In the genomic region with DNA sequence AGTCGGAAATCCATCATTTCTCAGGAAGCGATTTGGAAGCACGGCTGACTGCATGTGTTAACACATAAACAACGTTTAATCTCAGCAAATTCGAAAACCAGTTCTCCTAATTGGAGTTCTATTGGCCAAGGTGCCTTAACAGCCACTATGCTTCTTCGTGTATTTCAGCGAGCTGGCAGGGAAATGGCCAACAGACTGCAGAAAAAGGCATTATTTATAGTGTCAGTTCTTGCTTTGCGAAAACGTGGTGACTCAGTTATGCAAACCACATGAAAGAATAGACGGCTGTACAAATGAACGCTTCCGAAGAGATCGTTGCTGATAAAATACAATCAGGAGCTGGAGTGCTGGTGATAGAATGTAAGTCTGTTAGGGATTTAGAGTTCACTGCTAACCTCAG, we compare ENCODE assay signal across 20 mouse cellular contexts. TPM values are rescaled to one million over a fixed set of nuclear protein-coding genes. Genes with fewer than 3 reads are reported as not detected.
DNase-seq lines count a peak whose midpoint lies in the region; ATAC-seq and TF ChIP-seq lines count a peak whose summit lies in the region.
"Had no signal": no experiment of that assay in that cellular context is flagged by ENCODE, and none has a peak within 500 bp of the region (broad histone marks: within the 10 kb centered on the region; RNA-seq: fewer than 3 reads in every experiment).

No protein-coding gene starts in this region.

- H3K27ac ChIP-seq in midbrain, embryonic 11.5 days (ENCODE audit: low read depth, low read length) = no peak overlapping the region
- H3K27ac ChIP-seq in midbrain, embryonic 16.5 days (ENCODE audit: low read length) = no peak overlapping the region
- H3K27ac ChIP-seq: neural tube, embryonic 12.5 days had no signal

- H3K4me2 ChIP-seq in midbrain, embryonic 11.5 days = no peak overlapping the region
- H3K4me2 ChIP-seq in midbrain, embryonic 16.5 days (ENCODE audit: low read length) = no peak overlapping the region
- peak overlapping the region; percentile 49 for H3K4me2 ChIP-seq in myocyte (ENCODE audit: low read depth)
- H3K4me2 ChIP-seq: heart, embryonic 11.5 days; liver, embryonic 11.5 days; lung, embryonic 14.5 days; neural tube, embryonic 12.5 days had no signal

- H3K79me2 ChIP-seq in myocyte (ENCODE audit: control insufficient read depth, insufficient read depth) = no peaks in the 10 kb centered on the region

- TF ChIP-seq POLR2A in myocyte (IDR thresholded peaks at IDR 0.05; ENCODE audit: insufficient read length, low read depth) = no peak

- DNase-seq in frontal cortex, postnatal 14 days (ENCODE audit: low spot score in 2 of 2) = no peak
- peak; percentile 51 for DNase-seq in midbrain, embryonic 11.5 days (ENCODE audit: low spot score, missing footprints)
- DNase-seq in embryo, embryonic 11 days = no peak
- no peak for DNase-seq in gastrocnemius, postnatal 14 days
- DNase-seq: adrenal gland, adult 8-10 months; cerebellum, adult 11 months; cerebellum, postnatal 10 days; heart, postnatal 10 days; kidney, adult 8-10 months; kidney, postnatal 14 days; lung, embryonic 14.5 days; lung, postnatal 4 days; thymus, adult 2 months had no signal

- ATAC-seq in frontal cortex, adult (ENCODE audit: low TSS enrichment) = peak; percentile 48
- no peak for ATAC-seq in midbrain, embryonic 11.5 days (ENCODE audit: low FRiP score)
- no peak for ATAC-seq in midbrain, embryonic 16.5 days
- ATAC-seq: inflammation-experienced regulatory T-cells, adult 6 months had no signal

- WGBS in midbrain, embryonic 11.5 days = 87% methylated on average over 13 of the region's 13 CpGs
- 80% methylated on average over 13 of the region's 13 CpGs for WGBS in midbrain, embryonic 16.5 days

- H3K9ac ChIP-seq in midbrain, embryonic 11.5 days (ENCODE audit: low read length) = no peak overlapping the region
- no peak overlapping the region for H3K9ac ChIP-seq in midbrain, embryonic 16.5 days (ENCODE audit: low read depth, low read length)
- H3K9ac ChIP-seq: lung, embryonic 14.5 days; neural tube, embryonic 12.5 days had no signal

- H3K9me3 ChIP-seq in midbrain, embryonic 11.5 days (ENCODE audit: control insufficient read depth, low read length) = no peaks in the 10 kb centered on the region
- H3K9me3 ChIP-seq in midbrain, embryonic 16.5 days (replicated peaks; ENCODE audit: control insufficient read depth, low read length, poor library complexity, severe bottlenecking) = no peaks in the 10 kb centered on the region
- H3K9me3 ChIP-seq: neural tube, embryonic 12.5 days had no signal

- intact Hi-C loops in gastrocnemius, postnatal 14 days (cut with DNase I; ENCODE audit: low total_unique reads) = no loop called here

- H3K27me3 ChIP-seq in midbrain, embryonic 11.5 days (ENCODE audit: control insufficient read depth, insufficient read depth, low read length) = no peaks in the 10 kb centered on the region
- H3K27me3 ChIP-seq in midbrain, embryonic 16.5 days (ENCODE audit: control insufficient read depth, insufficient read depth, low read depth, low read length) = no peaks in the 10 kb centered on the region
- H3K27me3 ChIP-seq in myocyte (ENCODE audit: control insufficient read depth, insufficient read depth, insufficient read length) = no peaks in the 10 kb centered on the region
- H3K27me3 ChIP-seq: neural tube, embryonic 12.5 days had no signal

- H3K36me3 ChIP-seq in midbrain, embryonic 11.5 days (ENCODE audit: control insufficient read depth, insufficient read depth, low read length) = no peaks in the 10 kb centered on the region
- no peaks in the 10 kb centered on the region for H3K36me3 ChIP-seq in midbrain, embryonic 16.5 days (ENCODE audit: control insufficient read depth, insufficient read depth, low read length)
- no peaks in the 10 kb centered on the region for H3K36me3 ChIP-seq in myocyte (ENCODE audit: control insufficient read depth, insufficient read depth)
- H3K36me3 ChIP-seq: neural tube, embryonic 12.5 days had no signal

- H3ac ChIP-seq in myocyte (ENCODE audit: control insufficient read depth, insufficient read length) = no peak overlapping the region

- no peaks in the 10 kb centered on the region for H3K4me1 ChIP-seq in midbrain, embryonic 11.5 days (ENCODE audit: control insufficient read depth, insufficient read depth, low read length)
- no peaks in the 10 kb centered on the region for H3K4me1 ChIP-seq in midbrain, embryonic 16.5 days (ENCODE audit: control insufficient read depth, insufficient read depth, low read length)
- H3K4me1 ChIP-seq: neural tube, embryonic 12.5 days had no signal

- no peak overlapping the region for H3K4me3 ChIP-seq in midbrain, embryonic 11.5 days (ENCODE audit: low read depth, low read length)
- H3K4me3 ChIP-seq in midbrain, embryonic 16.5 days (ENCODE audit: low read depth, low read length) = no peak overlapping the region
- no peak overlapping the region for H3K4me3 ChIP-seq in myocyte
- H3K4me3 ChIP-seq: neural tube, embryonic 12.5 days had no signal

TF ChIP-seq in myocyte, 11 proteins besides CTCF, POLR2A, EP300 and RAD21:
- no peak for TF ChIP-seq REST (IDR thresholded peaks at IDR 0.05; ENCODE audit: insufficient read depth, insufficient read length)
- 0 out of 2 replicates have a peak, but pooled peaks have one; percentile 9 for TF ChIP-seq CEBPB (IDR thresholded peaks at IDR 0.05; ENCODE audit: insufficient read depth, poor library complexity, severe bottlenecking)
- TF ChIP-seq TCF3 (IDR thresholded peaks at IDR 0.05; ENCODE audit: insufficient read length, low read depth) = no peak
TF ChIP-seq in myocyte: peak in this region for 1.

RNA-seq across cellular contexts. Expression of a gene that starts 9.9 kb away (rescaled TPM):
- polyA plus RNA-seq in midbrain, embryonic 11.5 days (2014; fragmentation: Nextera tagmentation; extraction: Ambion mirVana) = 0.50 and 0.51 TPM in 2 replicates
- polyA plus RNA-seq in midbrain, embryonic 16.5 days (2015; fragmentation: Nextera tagmentation; extraction: Ambion mirVana) = 1.4 and 1.6 TPM in 2 replicates
- 2.0 TPM for polyA plus RNA-seq in myocyte (2012; fragmentation: generic; extraction: Trizol)
- 10 to 100 TPM; 31.6 to 32.4 TPM for total RNA-seq in gastrocnemius, postnatal 14 days (2021)
- polyA plus RNA-seq: inflammation-experienced regulatory T-cells, adult 6 months had no signal
